Mouse (Mus musculus) brain, embryonic 14.5 days (tissue): ENCODE results near the gene Rab11fip4. TPM values are rescaled to one million over a fixed set of nuclear protein-coding genes. Genes with fewer than 3 reads are reported as not detected.

ENCODE experiments used
- DNase-seq: peaks from one replicate; pipeline ENCODE4 v3.0.0-alpha.2; 2011; ENCODE audit warnings: low read depth
- CTCF ChIP-seq: fragments of 200-500 bp; IDR thresholded peaks from 2 replicates; pipeline ENCODE4 v1.5.1; 2012; ENCODE audit warnings: inconsistent platforms, mild to moderate bottlenecking, moderate library complexity, borderline replicate concordance; ENCODE audit not compliant: insufficient read depth, insufficient read length; ENCODE audit errors: extremely low read depth
- POLR2A ChIP-seq: fragments of 200-500 bp; IDR thresholded peaks from 2 replicates; pipeline ENCODE4 v1.6.1; 2012; ENCODE audit warnings: mild to moderate bottlenecking, inconsistent platforms, borderline replicate concordance; ENCODE audit not compliant: poor library complexity, insufficient read depth, insufficient read length, severe bottlenecking; ENCODE audit errors: extremely low read depth
- polyA plus RNA-seq: library from polyadenylated mRNA; depleted of rRNA; stranded (reverse); fragments of >200 nt; gene quantifications from 2 replicates; pipeline ENCODE4 v1.2.3, GENCODE M21; 2012

Rab11fip4 gene
- polyA plus RNA-seq, 1 experiment, result 55.0 TPM

DNA sequence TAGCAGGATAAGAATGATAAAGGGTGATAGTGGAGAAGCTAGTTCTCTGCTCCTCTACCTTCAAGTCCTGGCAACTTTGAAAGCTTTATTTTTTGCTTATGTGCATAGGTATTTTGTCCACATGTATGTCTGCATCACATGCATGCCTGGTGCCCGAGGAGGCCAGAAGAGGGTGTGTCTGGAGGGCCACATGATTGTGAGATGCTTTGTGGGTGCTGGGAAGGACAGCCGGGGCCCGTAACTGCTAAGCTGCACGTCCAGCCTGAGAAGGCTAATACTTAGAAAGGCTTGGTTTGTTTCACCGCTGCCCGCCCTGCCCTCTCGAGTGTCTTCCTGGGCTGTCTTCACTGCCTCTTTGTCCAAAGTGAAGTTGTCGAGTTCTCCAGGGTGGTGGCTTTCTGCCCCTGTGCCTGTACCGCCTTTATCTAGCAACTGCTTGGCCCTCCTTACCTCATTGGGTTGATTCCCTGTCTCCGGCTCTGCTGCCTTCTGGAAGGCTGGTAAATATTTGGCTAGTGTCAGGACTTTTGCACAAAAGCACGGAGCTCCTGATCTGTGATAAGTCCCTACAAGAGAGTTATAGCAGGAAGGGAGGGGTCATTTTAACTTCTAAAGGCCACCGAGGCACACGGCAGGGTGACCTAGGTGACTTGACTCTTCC is 123.2 kb downstream of the Rab11fip4 start:
- DNase-seq, result no peak
- TF ChIP-seq CTCF, result no peak
- no peak for TF ChIP-seq POLR2A

DNA sequence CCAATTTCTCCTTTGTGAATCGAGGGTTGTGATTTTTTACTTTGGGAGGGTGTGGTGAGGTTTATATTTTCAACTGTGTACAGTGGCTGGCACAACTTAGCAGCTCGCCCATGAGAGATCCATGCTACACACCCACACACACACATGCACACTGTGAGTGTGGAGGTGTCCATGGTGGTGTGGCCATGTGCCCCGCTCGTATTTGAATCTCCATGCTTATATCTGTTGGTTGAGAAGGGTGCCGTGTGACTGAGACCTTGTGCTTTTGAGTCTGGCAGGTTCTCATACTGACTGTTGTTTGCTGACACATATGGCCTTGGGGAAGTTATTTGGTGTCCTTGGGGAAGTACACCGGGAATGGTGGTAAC is 123.7 kb downstream of the Rab11fip4 start:
- TF ChIP-seq CTCF (no peak), POLR2A (no peak)
- no peak for DNase-seq

DNA sequence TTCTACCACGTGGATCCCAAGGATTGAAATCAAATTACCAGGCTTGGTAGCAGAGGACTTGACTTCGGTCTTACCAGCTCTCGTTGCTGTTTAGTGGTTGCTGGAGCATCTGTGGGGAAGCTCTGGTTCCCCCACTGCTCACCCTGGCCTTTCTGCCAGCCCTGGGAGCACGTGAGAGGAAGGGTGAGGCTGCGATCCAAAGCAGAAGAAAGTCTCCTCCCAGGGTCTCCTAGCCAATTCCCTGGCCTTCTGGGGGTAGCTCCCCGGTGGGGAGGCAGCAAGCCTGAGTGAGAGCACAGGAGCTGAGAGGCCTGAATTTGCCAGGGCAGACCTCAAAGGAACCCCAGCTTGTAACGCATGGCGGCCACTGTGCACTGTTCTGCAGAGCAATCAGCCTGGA is 124.3 kb downstream of the Rab11fip4 start:
- no peak for TF ChIP-seq CTCF
- no peak for TF ChIP-seq POLR2A
- no peak for DNase-seq

DNA sequence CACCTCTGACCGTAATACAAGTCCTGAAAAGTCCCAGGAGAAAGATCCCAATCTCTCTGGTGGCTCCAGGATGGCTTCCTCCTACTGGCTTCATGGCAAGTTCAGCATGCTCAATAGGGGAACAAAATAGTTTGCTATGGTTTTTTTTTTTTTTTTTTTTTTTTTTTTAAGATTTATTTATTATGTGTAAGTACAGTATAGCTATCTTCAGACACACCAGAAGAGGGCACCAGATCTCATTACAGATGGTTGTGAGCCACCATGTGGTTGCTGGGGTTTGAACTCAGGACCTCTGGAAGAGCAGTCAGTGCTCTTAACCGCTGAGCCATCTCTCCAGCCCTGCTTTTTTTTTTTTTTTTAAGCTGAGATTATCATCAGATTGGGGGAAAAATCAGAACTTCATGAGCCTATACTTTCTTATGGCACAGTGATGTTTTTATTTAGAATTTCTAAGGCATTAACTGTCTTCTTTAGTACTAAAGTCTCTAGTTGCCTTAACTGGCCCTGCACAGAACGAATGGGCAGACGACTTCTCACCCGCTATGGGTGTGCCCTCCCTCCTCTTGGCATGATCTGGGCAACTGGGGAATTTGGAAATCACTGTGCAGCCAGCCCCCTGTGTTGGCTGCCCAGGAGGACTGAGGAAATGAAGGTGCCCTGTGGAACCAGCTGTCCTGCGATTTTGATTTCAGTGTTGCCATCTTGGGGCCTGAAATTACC is 124.9 kb downstream of the Rab11fip4 start:
- TF ChIP-seq POLR2A, result no peak
- TF ChIP-seq CTCF, result no peak
- no peak for DNase-seq

DNA sequence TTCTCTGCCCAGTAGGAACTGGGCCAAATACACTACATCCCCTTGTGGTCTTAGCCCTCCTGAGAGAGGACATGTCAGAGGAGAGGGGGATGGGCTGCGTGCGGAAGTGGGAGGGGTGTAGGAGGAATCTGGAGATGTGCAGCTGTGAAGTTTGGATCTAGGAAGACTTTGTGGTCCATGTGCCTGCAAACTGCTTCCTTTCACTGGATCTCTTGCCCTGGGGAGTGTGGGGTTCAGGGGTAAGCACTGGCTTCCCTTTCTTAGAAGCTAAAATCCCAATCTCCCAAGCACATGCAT is 125.4 kb downstream of the Rab11fip4 start:
- TF ChIP-seq CTCF (no peak), POLR2A (no peak)
- DNase-seq, result no peak

DNA sequence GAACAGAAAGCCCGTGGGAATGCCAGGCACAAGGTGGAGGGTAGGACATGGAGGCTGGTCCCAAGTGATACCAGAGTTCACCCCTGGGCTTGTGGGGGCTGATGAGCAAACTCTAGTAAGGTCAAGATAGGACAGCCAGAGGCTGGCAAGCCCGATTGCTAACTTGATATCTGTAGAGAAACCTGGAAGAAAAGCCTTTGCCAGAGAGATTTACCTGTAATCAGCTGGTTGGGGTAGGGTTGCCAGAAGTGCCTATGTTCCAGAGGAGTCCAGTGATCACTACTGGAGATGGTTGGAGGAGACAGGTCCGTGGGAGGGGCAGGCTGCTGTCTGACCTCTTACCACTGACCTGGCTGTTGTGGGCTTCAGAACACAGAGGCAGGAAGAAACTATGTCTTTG is 126.3 kb downstream of the Rab11fip4 start:
- DNase-seq, result no peak
- TF ChIP-seq CTCF (no peak), POLR2A (no peak)

DNA sequence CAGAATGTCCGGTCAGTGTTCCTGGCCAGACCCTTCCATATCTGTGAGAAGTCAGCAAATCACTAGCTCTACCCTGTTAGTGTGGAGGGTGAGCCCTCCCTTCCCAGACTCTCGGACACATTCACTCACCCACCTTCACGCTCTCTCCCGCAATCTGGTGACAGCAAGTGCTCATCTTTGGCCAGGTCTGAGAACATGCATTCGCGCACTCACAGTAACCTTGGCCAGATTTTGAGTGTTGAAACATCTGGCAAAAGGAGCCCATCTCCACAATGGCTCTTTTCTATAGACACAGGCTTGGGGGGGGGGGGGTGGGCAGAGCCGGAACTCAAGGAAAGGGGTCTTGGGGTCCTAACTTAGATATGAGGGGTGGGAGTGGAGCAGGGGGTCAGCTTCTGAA is 126.8 kb downstream of the Rab11fip4 start:
- DNase-seq, result no peak
- no peak for TF ChIP-seq POLR2A
- TF ChIP-seq CTCF, result no peak

DNA sequence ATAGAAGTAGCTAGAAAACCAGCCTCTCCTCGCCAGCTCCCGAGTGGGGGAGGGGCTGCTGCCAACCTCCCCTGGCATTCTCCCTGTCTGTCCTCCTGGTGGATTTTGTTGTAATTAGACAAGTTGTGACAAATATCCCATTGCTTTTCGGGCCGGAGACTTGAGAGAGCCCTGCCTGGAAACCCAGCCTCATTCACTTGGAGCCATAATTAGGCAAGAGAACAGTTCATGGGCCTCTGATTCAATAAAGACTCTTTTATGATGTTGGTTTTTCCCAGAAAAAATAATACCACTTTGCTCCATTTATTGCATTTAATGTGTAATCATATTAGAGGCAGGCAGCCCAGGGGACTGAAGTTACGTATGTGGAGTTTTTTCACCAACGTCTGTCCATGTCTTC is 127.2 kb downstream of the Rab11fip4 start:
- TF ChIP-seq CTCF (no peak), POLR2A (no peak)
- peak; percentile 82 for DNase-seq

DNA sequence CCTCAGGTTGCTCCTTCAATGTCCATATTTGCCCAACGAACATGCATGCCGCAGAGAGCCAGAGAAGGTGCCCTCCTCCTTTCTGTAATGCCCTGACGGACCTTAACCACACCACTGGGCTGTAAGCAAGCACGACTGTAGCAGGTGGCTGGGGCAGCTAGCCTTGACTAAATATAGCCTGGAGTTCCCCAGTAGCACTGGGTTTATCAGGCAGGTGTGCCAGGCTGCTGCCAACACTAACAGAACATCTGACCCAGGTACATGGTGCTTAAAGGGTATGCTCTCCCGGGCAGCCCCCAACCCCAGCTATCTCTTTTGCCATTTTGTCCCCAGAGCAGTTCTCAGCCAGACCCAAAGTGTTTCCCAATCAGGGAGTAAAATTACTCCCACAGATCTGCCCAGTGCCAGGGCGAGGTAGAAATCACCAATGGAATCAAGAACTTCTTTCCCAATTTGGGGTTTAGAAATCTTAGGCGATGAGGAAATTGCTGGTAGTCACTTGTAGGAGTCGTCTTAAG is 127.9 kb downstream of the Rab11fip4 start:
- no peak for DNase-seq
- TF ChIP-seq POLR2A, result no peak
- no peak for TF ChIP-seq CTCF

DNA sequence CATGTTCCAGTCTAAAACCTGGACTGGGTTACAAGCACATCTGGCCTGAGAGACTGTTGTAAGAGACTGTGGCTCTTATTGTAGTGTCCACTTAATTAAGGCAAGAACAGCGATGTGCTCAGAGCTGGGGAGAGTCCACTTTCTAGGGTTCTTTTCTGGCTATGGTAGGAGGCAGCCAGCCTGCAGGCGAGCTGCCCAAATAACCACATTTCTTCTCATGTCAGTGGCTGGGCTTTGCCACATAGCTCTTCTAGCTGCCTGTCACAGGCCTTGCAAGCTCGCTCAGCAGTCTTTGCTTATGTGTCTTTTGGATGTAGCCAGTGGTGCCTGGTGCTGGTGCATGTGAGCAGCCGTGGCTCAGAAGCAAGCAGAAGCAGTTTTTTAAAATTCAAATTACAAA is 129.7 kb downstream of the Rab11fip4 start:
- TF ChIP-seq POLR2A (no peak), CTCF (no peak)
- DNase-seq, result peak; percentile 72

DNA sequence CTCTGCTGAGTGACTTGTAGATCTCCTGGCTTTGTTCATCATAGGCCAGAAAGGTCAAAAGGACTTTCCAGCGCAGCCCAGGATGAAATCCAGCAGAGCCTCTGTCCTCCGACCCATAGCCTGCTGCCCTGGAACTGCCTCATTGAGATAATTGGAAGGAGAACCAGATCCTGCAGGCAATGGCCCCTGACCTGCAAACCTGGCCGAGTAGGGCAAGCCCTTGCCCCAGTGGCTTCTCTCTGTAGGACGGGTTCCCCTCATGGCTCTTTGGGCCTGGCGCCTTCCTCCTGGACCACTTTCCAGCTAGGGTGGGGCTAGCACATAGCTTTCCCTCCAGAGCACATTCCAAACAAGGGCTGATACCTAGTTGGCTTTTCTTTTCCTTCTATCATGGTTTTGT is 131.8 kb downstream of the Rab11fip4 start:
- no peak for DNase-seq
- TF ChIP-seq CTCF (no peak), POLR2A (no peak)

DNA sequence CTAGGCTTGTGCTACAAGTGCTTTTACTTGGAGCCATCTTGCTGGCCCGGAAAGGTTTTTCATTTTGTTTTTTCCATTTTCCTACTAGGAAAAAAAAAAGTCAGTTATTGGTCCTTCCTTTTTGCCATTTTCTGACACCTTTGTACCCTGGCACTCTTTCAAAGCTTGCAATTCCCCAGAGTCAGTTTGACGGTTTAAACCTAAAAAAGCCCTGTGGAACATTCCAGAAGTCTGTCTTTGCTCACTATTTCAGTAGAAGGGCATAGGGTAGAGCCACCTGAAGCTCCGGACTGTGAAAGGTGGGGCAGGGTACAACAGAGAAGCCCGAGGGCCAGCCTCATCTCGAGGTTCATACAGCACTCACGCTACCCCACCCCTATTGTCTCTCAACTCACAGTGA is 134.0 kb downstream of the Rab11fip4 start:
- DNase-seq, result no peak

More for the DNA sequence above, 134.0 kb downstream of the Rab11fip4 start:
- TF ChIP-seq POLR2A (no peak), CTCF (no peak)
